Mouse (Mus musculus) thymus, adult 2 months (tissue): ENCODE measurements around the gene Gm42791.

Source experiments
- CTCF ChIP-seq: fragments of 200-500 bp; IDR thresholded peaks from 2 replicates; pipeline ENCODE4 v1.5.1; 2012; ENCODE audit warnings: mild to moderate bottlenecking, control low read depth, low read length, moderate library complexity, borderline replicate concordance; ENCODE audit not compliant: control insufficient read depth, poor library complexity, insufficient read depth; ENCODE audit errors: extremely low read depth
- POLR2A ChIP-seq: fragments of 200-500 bp; IDR thresholded peaks from 2 replicates; pipeline ENCODE4 v1.6.1; 2012; ENCODE audit warnings: mild to moderate bottlenecking, low read length, control low read depth, moderate library complexity; ENCODE audit not compliant: control insufficient read depth, poor library complexity, insufficient read depth; ENCODE audit errors: extremely low read depth

- peak; percentile 40; the same call in 1 of the 2 replicates for TF ChIP-seq CTCF
- no peak for TF ChIP-seq POLR2A
Observed at GRCm38 (mm10) chr5:148952419-148952818, 42.5 kb downstream of the Gm42791 start.
